Mouse (Mus musculus) C2C12 (cell line): Measurements from ENCODE around the gene Gm29797.

Source experiments
- CTCF ChIP-seq: IDR thresholded peaks from one replicate; pipeline ENCODE4 v1.5.1; 2011; ENCODE audit not compliant: control insufficient read depth, insufficient read depth, insufficient read length
- FOSL1 ChIP-seq: IDR thresholded peaks from one replicate; pipeline ENCODE4 v1.8.0; 2011; ENCODE audit warnings: mild to moderate bottlenecking, low read length; ENCODE audit not compliant: poor library complexity, insufficient read depth, severe bottlenecking
- MAX ChIP-seq: IDR thresholded peaks from one replicate; pipeline ENCODE4 v1.6.1; 2011; ENCODE audit warnings: mild to moderate bottlenecking, control low read depth
- MYOD1 ChIP-seq: IDR thresholded peaks from one replicate; pipeline ENCODE4 v1.6.1; 2011; ENCODE audit warnings: low read depth; ENCODE audit not compliant: control insufficient read depth, insufficient read length
- USF1 ChIP-seq: IDR thresholded peaks from one replicate; pipeline ENCODE4 v1.6.1; 2011; ENCODE audit warnings: low read depth, mild to moderate bottlenecking, control low read depth, moderate library complexity

DNA sequence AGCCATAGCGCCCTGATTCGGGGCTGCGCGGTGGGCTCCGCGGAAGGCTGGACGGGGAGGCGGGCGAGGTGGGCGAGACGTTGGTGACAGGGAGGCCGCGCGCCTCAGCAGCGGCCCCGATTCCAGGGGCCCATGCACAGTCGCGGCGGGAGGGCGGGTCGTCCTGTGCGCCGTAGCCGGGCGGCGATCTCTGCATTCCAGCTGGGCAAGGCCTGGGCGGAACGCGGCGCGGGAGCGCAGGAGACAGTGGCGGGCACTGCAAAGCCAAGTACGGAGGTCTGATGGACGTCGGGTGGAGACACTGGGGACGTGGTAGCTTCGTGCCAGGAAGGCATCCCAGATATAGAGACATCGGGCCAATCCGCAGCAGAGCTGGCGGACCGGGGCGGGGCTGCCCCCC lies 14.5 kb downstream of the Gm29797 start, which contains the start of gene Sox18:
- TF ChIP-seq CTCF (no peak), USF1 (no peak), MYOD1 (no peak), MAX (no peak), FOSL1 (no peak)
